Mouse (Mus musculus) stomach, embryonic 14.5 days (tissue): Measurements from ENCODE around the gene Tra2a. TPM values are rescaled to one million over a fixed set of nuclear protein-coding genes. Genes with fewer than 3 reads are reported as not detected.

Source experiments
- ATAC-seq: fragments of 200-750 bp; cut with Nextera tagmentation; 2 replicates; pipeline ENCODE4 v1.8.0; 2017; ENCODE audit warnings: low read depth, moderate TSS enrichment; ENCODE audit not compliant: insufficient number of reproducible peaks, insufficient read depth, low FRiP score
- H3K27ac ChIP-seq: fragments of 300-500 bp; sonication (generic); 2 replicates; pipeline ENCODE4 v1.5.1; 2014; ENCODE audit warnings: mild to moderate bottlenecking, low read length, moderate library complexity, mixed read lengths
- H3K27me3 ChIP-seq: fragments of 300-500 bp; sonication (generic); 2 replicates; pipeline ENCODE4 v1.6.1; 2014; ENCODE audit warnings: low read length, control low read depth, mixed read lengths; ENCODE audit not compliant: control insufficient read depth, insufficient read depth
- H3K36me3 ChIP-seq: fragments of 300-500 bp; sonication (generic); 2 replicates; pipeline ENCODE4 v1.6.1; 2014; ENCODE audit warnings: mild to moderate bottlenecking, control low read depth, low read length, moderate library complexity, mixed read lengths; ENCODE audit not compliant: control insufficient read depth, insufficient read depth
- H3K4me1 ChIP-seq: fragments of 300-500 bp; sonication (generic); 2 replicates; pipeline ENCODE4 v1.6.1; 2014; ENCODE audit warnings: low read length, control low read depth, mixed read lengths; ENCODE audit not compliant: control insufficient read depth, insufficient read depth
- H3K4me2 ChIP-seq: fragments of 300-500 bp; sonication (generic); replicated peaks from 2 replicates; pipeline ENCODE4 v1.6.1; 2014; ENCODE audit warnings: low read depth, low read length, control low read depth
- H3K4me3 ChIP-seq: fragments of 300-500 bp; sonication (generic); 2 replicates; pipeline ENCODE4 v1.5.1; 2014; ENCODE audit warnings: low read depth, low read length, control low read depth
- H3K9ac ChIP-seq: fragments of 300-500 bp; sonication (generic); replicated peaks from 2 replicates; pipeline ENCODE4 v1.6.1; 2014; ENCODE audit warnings: low read depth, mild to moderate bottlenecking, control low read depth, low read length, moderate library complexity, mixed read lengths
- H3K9me3 ChIP-seq: fragments of 300-500 bp; sonication (generic); 2 replicates; pipeline ENCODE4 v1.6.1; 2016; ENCODE audit warnings: low read depth, low read length, control low read depth; ENCODE audit not compliant: control insufficient read depth
- WGBS: fragments of 180-500 bp; shearing (Covaris S2); extraction: QIAGEN DNeasy Blood & Tissue Kit; methylation state at CpG from one replicate; pipeline ENCODE4 v1.1.7; 2014; 5-methylcytosine and 5-hydroxymethylcytosine counted together
- polyA plus RNA-seq: library from polyadenylated mRNA; unstranded; fragments of >200 nt; fragmentation: Nextera tagmentation; extraction: Ambion mirVana; gene quantifications from 2 replicates; pipeline ENCODE4 v1.2.1, GENCODE M21; 2014

The Tra2a gene
- polyA plus RNA-seq = 61.2 and 65.1 TPM in 2 replicates

GRCm38 (mm10) chr6:49263847-49264243 is at the start of gene Tra2a:
TSS of gene Tra2a (minus strand) at chr6:49264033.
- peak within 1 kb of the TSS; percentile 68 for H3K4me2 ChIP-seq
- H3K36me3 ChIP-seq = no peaks in the 10 kb centered on the region
- ATAC-seq = peak; percentile 95
- no peaks in the 10 kb centered on the region for H3K27me3 ChIP-seq
- WGBS = under 1% methylated on average over 39 of the region's 39 CpGs
- peak within 1 kb of the TSS; percentile 98 for H3K27ac ChIP-seq
- peak within 1 kb of the TSS; percentile 100 for H3K4me3 ChIP-seq
- peak within 1 kb of the TSS; percentile 99 for H3K9ac ChIP-seq
- no peaks in the 10 kb centered on the region for H3K9me3 ChIP-seq
- H3K4me1 ChIP-seq = peaks cover 27% of the 10 kb centered on the region

DNA sequence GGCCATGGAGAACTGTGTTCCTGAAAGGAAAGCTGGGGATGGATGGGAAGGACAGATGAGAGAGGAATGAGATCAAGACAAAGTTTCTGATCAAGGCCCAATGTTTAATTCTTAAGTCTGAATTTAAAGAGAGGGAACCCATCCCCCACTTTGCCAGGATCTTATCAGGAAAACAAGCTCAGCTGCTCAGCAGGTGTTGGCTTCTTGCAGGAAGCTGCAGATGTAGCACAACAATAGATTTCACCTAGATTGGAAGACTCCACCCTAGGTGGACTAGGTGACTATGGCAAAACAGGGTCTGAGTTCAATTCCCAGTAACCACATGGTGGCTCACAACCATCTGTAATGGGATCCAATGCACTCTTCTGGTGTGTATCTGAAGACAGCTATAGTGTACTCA is 34.5 kb upstream of the Tra2a start:
- H3K27me3 ChIP-seq = no peaks in the 10 kb centered on the region
- no peaks in the 10 kb centered on the region for H3K36me3 ChIP-seq
- H3K4me1 ChIP-seq = no peaks in the 10 kb centered on the region
- ATAC-seq = no peak
- no peak overlapping the region for H3K4me2 ChIP-seq
- H3K27ac ChIP-seq = no peak overlapping the region
- H3K4me3 ChIP-seq = no peak overlapping the region
- no peak overlapping the region for H3K9ac ChIP-seq
- no peaks in the 10 kb centered on the region for H3K9me3 ChIP-seq

GRCm38 (mm10) chr6:49282122-49282521 is 18.3 kb upstream of the Tra2a start:
- Histone ChIP-seq H3K4me3 (no peak overlapping the region), H3K36me3 (no peaks in the 10 kb centered on the region), H3K9ac (no peak overlapping the region), H3K27ac (no peak overlapping the region), H3K4me1 (no peaks in the 10 kb centered on the region), H3K4me2 (no peak overlapping the region), H3K9me3 (no peaks in the 10 kb centered on the region), H3K27me3 (no peaks in the 10 kb centered on the region)
- no peak for ATAC-seq
- WGBS = 87% methylated on average over 1 of the region's 1 CpGs

- Histone ChIP-seq H3K4me2 (no peak overlapping the region), H3K27me3 (no peaks in the 10 kb centered on the region), H3K27ac (no peak overlapping the region), H3K4me1 (no peaks in the 10 kb centered on the region), H3K9me3 (no peaks in the 10 kb centered on the region), H3K4me3 (no peak overlapping the region), H3K36me3 (no peaks in the 10 kb centered on the region), H3K9ac (no peak overlapping the region)
- no peak for ATAC-seq
- 29% methylated on average over 1 of the region's 1 CpGs for WGBS
Measured at GRCm38 (mm10) chr6:49280942-49281341, 17.1 kb upstream of the Tra2a start.

DNA sequence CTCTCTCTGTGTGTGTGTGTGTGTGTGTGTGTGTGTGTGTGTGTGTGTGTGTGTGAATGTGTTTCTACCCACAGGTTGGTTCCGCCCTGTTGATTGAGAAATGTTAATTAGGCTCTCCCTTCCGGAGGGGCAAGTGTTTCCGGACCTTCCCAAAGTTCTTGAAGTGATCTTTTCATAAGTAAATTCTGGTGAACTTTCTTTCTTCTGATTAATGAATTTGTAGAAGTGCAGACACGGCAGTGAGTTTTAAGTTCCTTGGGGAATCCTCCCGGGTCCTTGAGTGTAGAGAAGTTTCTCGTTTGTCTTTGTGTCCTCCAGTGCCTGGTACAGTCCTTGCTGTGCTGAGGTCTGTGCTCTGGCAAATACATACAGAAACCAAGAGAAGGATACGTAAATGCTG is 11.5 kb upstream of the Tra2a start:
- 79% methylated on average over 7 of the region's 7 CpGs for WGBS
- ATAC-seq = no peak
- H3K36me3 ChIP-seq = no peaks in the 10 kb centered on the region
- H3K4me1 ChIP-seq = no peaks in the 10 kb centered on the region
- no peak overlapping the region for H3K9ac ChIP-seq
- H3K4me3 ChIP-seq = no peak overlapping the region
- H3K27ac ChIP-seq = no peak overlapping the region
- no peaks in the 10 kb centered on the region for H3K9me3 ChIP-seq
- H3K27me3 ChIP-seq = no peaks in the 10 kb centered on the region
- no peak overlapping the region for H3K4me2 ChIP-seq

GRCm38 (mm10) chr6:49274416-49275091 is 10.7 kb upstream of the Tra2a start:
- Histone ChIP-seq H3K4me1 (no peaks in the 10 kb centered on the region), H3K27me3 (no peaks in the 10 kb centered on the region), H3K4me2 (no peak overlapping the region), H3K4me3 (no peak overlapping the region), H3K9ac (no peak overlapping the region), H3K27ac (no peak overlapping the region), H3K36me3 (no peaks in the 10 kb centered on the region), H3K9me3 (no peaks in the 10 kb centered on the region)
- WGBS = 60% methylated on average over 9 of the region's 9 CpGs
- ATAC-seq = no peak

GRCm38 (mm10) chr6:49273934-49274333 is 10.1 kb upstream of the Tra2a start:
- Histone ChIP-seq H3K4me2 (no peak overlapping the region), H3K4me1 (no peaks in the 10 kb centered on the region), H3K27ac (no peak overlapping the region), H3K9me3 (no peaks in the 10 kb centered on the region), H3K36me3 (no peaks in the 10 kb centered on the region), H3K27me3 (no peaks in the 10 kb centered on the region), H3K9ac (no peak overlapping the region), H3K4me3 (no peak overlapping the region)
- 30% methylated on average over 4 of the region's 4 CpGs for whole genome bisulfite sequencing
- no peak for ATAC-seq

DNA sequence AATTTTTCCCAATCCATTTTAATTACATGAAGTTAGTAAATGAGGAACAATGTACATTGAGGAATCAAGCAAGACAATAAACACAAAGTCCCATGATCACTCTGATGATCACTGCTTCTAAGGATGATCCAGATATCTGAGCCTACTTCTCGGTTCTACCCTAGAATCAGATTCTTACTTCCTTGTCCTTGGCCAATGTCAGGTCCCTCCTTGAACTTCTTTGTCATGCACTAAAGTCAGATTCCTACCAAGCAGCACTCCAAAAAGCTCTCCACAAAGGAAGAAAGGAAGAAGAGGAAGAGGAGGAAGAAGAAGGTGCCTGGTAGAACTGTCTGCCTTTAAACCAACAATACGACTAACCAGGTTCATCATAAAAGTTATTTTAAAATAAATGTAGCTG is 9.0 kb upstream of the Tra2a start:
- no peak for ATAC-seq
- Histone ChIP-seq H3K9ac (no peak overlapping the region), H3K4me3 (no peak overlapping the region), H3K4me1 (no peaks in the 10 kb centered on the region), H3K36me3 (no peaks in the 10 kb centered on the region), H3K4me2 (no peak overlapping the region), H3K27ac (no peak overlapping the region), H3K9me3 (no peaks in the 10 kb centered on the region), H3K27me3 (no peaks in the 10 kb centered on the region)
- WGBS = 86% methylated on average over 2 of the region's 2 CpGs

GRCm38 (mm10) chr6:49271815-49272214 is 8.0 kb upstream of the Tra2a start:
- 80% methylated on average over 6 of the region's 6 CpGs for WGBS
- H3K9ac ChIP-seq = no peak overlapping the region
- no peak for ATAC-seq
- no peak overlapping the region for H3K4me2 ChIP-seq
- H3K27me3 ChIP-seq = no peaks in the 10 kb centered on the region
- no peaks in the 10 kb centered on the region for H3K36me3 ChIP-seq
- H3K4me3 ChIP-seq = no peak overlapping the region
- no peaks in the 10 kb centered on the region for H3K4me1 ChIP-seq
- no peaks in the 10 kb centered on the region for H3K9me3 ChIP-seq
- H3K27ac ChIP-seq = no peak overlapping the region
